Mouse (Mus musculus): ENCODE measurements around the gene Apob.

Apob gene

DNA sequence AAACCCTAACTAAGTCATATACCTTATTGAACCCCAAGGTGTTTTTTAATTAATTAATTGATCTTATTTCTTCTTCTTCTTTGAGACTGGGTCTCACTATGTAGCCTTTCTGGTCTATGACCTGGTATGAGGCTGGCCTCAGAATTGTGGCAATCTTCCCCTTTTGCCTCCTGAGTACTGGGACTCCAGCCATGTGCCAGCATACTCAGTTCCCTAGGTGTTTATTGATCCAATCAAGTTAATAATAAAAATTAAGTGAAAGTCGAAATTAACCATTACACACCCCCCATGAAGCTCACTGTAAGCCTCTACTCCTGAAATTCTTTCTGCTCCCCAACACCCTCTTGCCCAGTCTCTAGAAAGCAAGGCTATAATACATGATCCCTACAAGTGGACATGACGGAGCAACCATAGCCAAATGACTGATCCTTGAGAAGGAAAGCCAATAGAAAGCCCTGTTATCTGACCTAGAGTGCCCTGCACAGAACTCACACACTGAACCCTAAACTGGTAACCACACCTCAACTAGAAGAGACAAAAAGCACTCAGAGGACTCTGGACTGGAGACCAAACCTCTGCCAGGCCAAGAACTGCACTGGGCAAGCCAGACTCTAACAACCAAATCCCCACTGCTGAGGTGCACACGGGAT lies 60.8 kb downstream of the Apob start:
- peak in 1 of 2 experiments; percentile 2 for DNase-seq

DNA sequence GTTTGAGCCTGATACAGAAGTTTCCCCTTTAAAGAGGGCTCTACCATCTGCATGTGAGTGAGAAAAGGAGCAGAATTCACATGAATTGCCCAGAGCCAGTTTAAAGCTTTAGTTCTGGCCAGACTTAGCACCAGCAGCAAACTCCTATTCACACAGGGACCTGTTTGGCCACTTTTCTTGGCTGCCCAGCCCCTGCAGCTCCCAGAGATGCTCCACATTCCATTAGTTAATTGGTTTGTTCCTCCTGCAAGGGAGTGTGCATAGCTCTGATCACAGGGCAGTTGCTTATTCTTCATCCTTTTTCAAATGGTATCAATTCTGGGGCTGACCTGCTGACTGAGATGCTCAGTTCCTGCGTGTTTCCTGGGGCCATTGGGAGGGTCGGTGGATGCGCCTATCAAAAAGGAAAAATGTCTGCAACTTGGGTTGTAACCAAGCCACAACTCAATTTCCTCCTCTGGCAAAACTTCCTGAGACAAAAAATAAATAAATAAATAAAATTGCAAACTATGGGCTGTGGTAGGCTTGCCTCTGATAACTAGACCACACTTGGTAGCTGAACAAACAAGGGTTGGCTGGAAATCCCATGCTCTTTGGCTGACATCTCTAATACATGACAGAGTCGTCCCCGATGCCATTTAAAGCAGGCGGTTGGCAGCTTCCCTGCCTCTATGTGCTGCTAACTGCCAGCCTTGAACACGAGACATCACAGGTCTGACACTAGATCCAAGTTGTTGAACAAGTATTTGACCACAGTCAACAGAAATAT lies 65.4 kb downstream of the Apob start:
- no peak for DNase-seq

GRCm38 (mm10) chr12:8047046-8047445 lies 69.6 kb downstream of the Apob start:
- DNase-seq, result no peak

- DNase-seq, result no peak
Measured at GRCm38 (mm10) chr12:8047789-8048309, 70.4 kb downstream of the Apob start.

DNA sequence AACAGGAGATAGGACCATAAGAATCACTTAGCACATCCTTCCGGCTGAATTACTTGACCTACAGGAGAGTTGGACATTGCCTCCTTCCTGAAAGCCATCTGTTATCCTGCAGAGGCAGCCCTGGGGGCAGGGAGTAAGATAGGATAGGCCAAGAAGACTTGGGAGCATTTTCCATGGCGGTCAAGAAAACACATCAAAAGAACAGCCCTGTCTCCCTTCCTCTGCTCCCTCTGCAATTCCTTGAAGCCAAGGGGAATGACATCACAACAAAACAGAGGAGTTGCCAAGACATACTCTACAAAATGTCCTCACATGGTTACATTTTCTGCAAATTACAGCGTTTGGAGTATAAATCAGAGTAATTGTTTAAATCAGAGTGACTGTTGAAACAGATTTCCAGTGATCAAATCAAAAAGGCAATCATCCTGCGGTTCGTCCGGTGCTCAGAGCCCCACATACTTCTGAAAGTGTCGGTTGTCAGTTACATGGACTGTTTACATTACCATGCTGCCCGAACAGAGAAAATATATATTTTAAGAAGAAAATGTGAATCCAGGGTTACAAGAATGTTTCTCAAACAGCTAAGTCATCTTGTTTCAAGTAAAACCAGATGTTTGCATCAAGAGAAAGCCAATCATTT lies 78.7 kb downstream of the Apob start:
- DNase-seq, result no peak

- DNase-seq, result peak; percentile 44 to 80
Measured at GRCm38 (mm10) chr12:8059576-8059975, 82.1 kb downstream of the Apob start.

- DNase-seq, result no peak
Measured at GRCm38 (mm10) chr12:8063363-8064065, 86.1 kb downstream of the Apob start.

All from kidney, adult 8-10 months (tissue).